Mouse (Mus musculus): ENCODE measurements around the gene Poln.

DNA sequence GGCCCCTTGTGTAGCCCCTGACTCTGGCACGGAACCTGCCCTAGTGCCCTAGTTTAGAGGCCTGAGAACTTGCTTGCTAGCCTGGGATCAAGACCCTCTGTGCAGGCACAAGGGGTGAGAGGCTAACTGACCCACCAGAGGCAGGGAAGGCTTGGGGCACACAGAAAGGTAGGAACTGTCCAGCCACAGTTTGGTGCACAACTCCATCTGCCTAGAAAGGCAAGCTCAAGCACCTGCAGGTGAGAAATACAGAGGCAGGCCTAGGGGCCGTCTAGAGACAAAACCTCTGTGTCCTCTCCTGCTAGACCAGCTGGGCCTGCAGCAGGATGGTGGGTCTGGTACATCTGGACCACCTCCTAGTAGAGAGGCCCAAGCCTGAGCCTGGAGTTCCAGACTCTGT, 4.8 kb upstream of the Poln start:
- TF ChIP-seq GATA1 (IDR thresholded peaks at IDR 0.05; ENCODE audit: low read length): no peak
- no peak for TF ChIP-seq TAL1 (IDR thresholded peaks at IDR 0.05; ENCODE audit: low read length)
